15 mouse cellular contexts compared by ENCODE assay signal in the genomic region with DNA sequence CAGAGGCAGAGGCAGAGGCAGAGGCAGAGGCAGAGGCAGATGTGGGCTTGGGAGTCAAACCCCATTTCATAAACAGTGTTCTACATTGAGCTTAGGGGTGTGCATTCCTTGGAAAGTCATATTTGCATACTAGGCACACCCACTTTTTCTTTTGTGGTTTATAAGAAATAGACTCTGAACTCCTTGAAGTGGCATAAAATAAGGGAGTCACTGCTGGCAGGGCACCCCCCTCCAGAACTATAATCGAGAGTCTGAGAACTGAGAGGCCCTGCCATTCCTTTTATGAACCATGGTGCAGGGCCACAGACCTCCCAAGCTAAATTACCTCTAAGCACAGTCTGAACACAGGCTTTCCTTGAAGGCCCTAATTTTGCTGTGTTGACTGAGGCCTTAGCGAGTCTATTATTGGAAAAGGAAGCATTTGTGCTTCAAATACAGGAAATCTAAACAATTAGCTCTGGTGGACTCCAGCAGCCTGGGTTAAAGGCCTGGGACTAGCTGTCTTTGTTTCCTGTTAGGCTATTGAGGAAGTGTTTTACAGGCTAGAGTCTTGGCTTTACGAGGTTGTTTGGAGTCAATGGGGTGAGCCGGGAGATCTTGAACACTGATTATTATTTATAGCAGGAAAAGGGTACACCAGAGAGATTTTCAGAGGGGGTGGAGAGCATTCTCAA. TPM values are rescaled to one million over a fixed set of nuclear protein-coding genes. Genes with fewer than 3 reads are reported as not detected.
DNase-seq lines count a peak whose midpoint lies in the region; ATAC-seq and TF ChIP-seq lines count a peak whose summit lies in the region.
"Had no signal": no experiment of that assay in that cellular context is flagged by ENCODE, and none has a peak within 500 bp of the region (broad histone marks: within the 10 kb centered on the region; RNA-seq: fewer than 3 reads in every experiment).

No protein-coding gene starts in this region.

- no peak for TF ChIP-seq RAD21 in MEL (IDR thresholded peaks at IDR 0.05; ENCODE audit: low read depth, low read length)

- no peak overlapping the region for H3K9ac ChIP-seq in MEL (ENCODE audit: control insufficient read depth, low read depth, low read length, poor library complexity, severe bottlenecking)
- H3K9ac ChIP-seq in limb, embryonic 12.5 days (replicated peaks) = no peak overlapping the region; the same call in 1 of the 2 replicates
- H3K9ac ChIP-seq: heart, embryonic 15.5 days had no signal

- DNase-seq in embryo, embryonic 10.5 days (ENCODE audit: low spot score) = peak; percentile 36
- DNase-seq in embryo, embryonic 9.5 days (ENCODE audit: extremely low spot score) = no peak
- peak; percentile 47 for DNase-seq in MEL (ENCODE audit: low read depth, low spot score)
- peak; percentile 19 to 37 for DNase-seq in kidney, adult 8-10 months
- DNase-seq in urinary bladder, adult 2 months (ENCODE audit: low spot score) = no peak
- no peak for DNase-seq in layer of hippocampus, adult 8-10 months (ENCODE audit: low spot score in 2 of 2)
- DNase-seq in right cerebral cortex, postnatal 25 days = no peak
- DNase-seq: cerebellum, postnatal 10 days; left cerebral cortex, postnatal 4 days; thymus, postnatal 4 days had no signal

- 0 out of 4 replicates have a peak, but pooled peaks cover 0 to 2% of the 10 kb centered on the region in 2 experiments for H3K27me3 ChIP-seq in MEL (ENCODE audit: control insufficient read depth in 1 of 2, insufficient read depth in 2 of 2, low read length in 2 of 2)
- H3K27me3 ChIP-seq in limb, embryonic 12.5 days = no peaks in the 10 kb centered on the region
- H3K27me3 ChIP-seq: megakaryocyte, embryonic 14.5 days had no signal

- 8% methylated on average over 4 of the region's 4 CpGs for WGBS in limb, embryonic 12.5 days

- ATAC-seq in limb, embryonic 12.5 days (ENCODE audit: insufficient number of reproducible peaks, insufficient read depth, low FRiP score, low TSS enrichment, low read depth) = peak; percentile 73; the same call in 1 of the 2 replicates
- ATAC-seq: inflammation-experienced regulatory T-cells, adult 6 months had no signal

- TF ChIP-seq POLR2A in MEL (IDR thresholded peaks at IDR 0.05; ENCODE audit: control insufficient read depth in 1 of 2, insufficient read depth in 1 of 2, low read depth in 1 of 2, low read length in 2 of 2, poor library complexity in 1 of 2) = no peak

- no peak overlapping the region for H3K4me2 ChIP-seq in limb, embryonic 12.5 days
- H3K4me2 ChIP-seq: heart, embryonic 15.5 days had no signal

- no peaks in the 10 kb centered on the region for H3K79me2 ChIP-seq in MEL (ENCODE audit: control insufficient read depth, insufficient read depth, low read length, poor library complexity)

- H3K4me1 ChIP-seq in MEL (ENCODE audit: control insufficient read depth in 1 of 2, insufficient read depth in 2 of 2, low read length in 2 of 2) = peaks cover 2 to 5% of the 10 kb centered on the region in 2 experiments; a peak in 3 of 4 replicates
- H3K4me1 ChIP-seq in limb, embryonic 12.5 days (replicated peaks) = peaks cover 30% of the 10 kb centered on the region
- H3K4me1 ChIP-seq: heart, embryonic 15.5 days had no signal

- no peak overlapping the region for H3K27ac ChIP-seq in MEL (ENCODE audit: control insufficient read depth, low read depth, low read length)
- H3K27ac ChIP-seq in limb, embryonic 12.5 days = peak overlapping the region; percentile 74
- H3K27ac ChIP-seq: heart, embryonic 15.5 days had no signal

- no peak overlapping the region for H3K4me3 ChIP-seq in MEL (ENCODE audit: control insufficient read depth in 1 of 2, insufficient read depth in 1 of 2, low read depth in 2 of 2, low read length in 2 of 2)
- no peak overlapping the region for H3K4me3 ChIP-seq in limb, embryonic 12.5 days (replicated peaks)
- H3K4me3 ChIP-seq: heart, embryonic 15.5 days; megakaryocyte, embryonic 14.5 days; myocyte had no signal

- no peak for TF ChIP-seq EP300 in MEL (IDR thresholded peaks at IDR 0.05; ENCODE audit: low read depth in 1 of 2, low read length in 2 of 2)

- no peak for TF ChIP-seq CTCF in MEL (IDR thresholded peaks at IDR 0.05 in 2 of 3, conservative IDR thresholded peaks at IDR 0.05 in 1 of 3; ENCODE audit: control insufficient read depth in 1 of 3, insufficient read depth in 1 of 3, low read depth in 2 of 3, low read length in 3 of 3, poor library complexity in 1 of 3, severe bottlenecking in 1 of 3)

- H3K9me3 ChIP-seq in MEL (replicated peaks; ENCODE audit: insufficient read depth, low read length) = no peaks in the 10 kb centered on the region
- H3K9me3 ChIP-seq in limb, embryonic 12.5 days = no peaks in the 10 kb centered on the region
- H3K9me3 ChIP-seq: heart, embryonic 15.5 days had no signal

- peaks cover 0 to 11% of the 10 kb centered on the region in 2 experiments; a peak in 2 of 4 replicates for H3K36me3 ChIP-seq in MEL (ENCODE audit: control insufficient read depth in 1 of 2, insufficient read depth in 2 of 2, low read length in 2 of 2)
- H3K36me3 ChIP-seq in limb, embryonic 12.5 days = no peaks in the 10 kb centered on the region
- H3K36me3 ChIP-seq: heart, embryonic 15.5 days had no signal

TF ChIP-seq in MEL, 35 proteins besides CTCF, POLR2A, EP300 and RAD21:
- TF ChIP-seq GATA1 (IDR thresholded peaks at IDR 0.05; ENCODE audit: low read depth, low read length) (peak; percentile 50), POLR2AphosphoS5 (IDR thresholded peaks at IDR 0.05; ENCODE audit: borderline replicate concordance, low read depth, low read length) (no peak)
TF ChIP-seq in MEL: peak in this region for 1.

RNA-seq across cellular contexts. Expression of gene Dock7, which starts 31.3 kb away (rescaled TPM):
- total RNA-seq in MEL (2012; rRNA removed) = 19.8 and 21.0 TPM in 2 replicates
- 10 to 100 TPM in 1 of 2 experiments, not detected in 1; 19.5 TPM for polyA plus RNA-seq in MEL (2012; ENCODE audit: insufficient read depth in 1 of 2, insufficient read length in 2 of 2, low read depth in 1 of 2, low replicate concordance in 2 of 2, missing spikeins in 1 of 2)
- polyA plus RNA-seq in limb, embryonic 12.5 days (2016; fragmentation: Nextera tagmentation; extraction: Ambion mirVana) = 94.7 and 95.3 TPM in 2 replicates
- polyA plus RNA-seq in urinary bladder, adult 2 months (2012; rRNA removed) = 105 and 128 TPM in 2 replicates
- 10 to 100 TPM; 39.5 to 42.5 (median 41.3) TPM for total RNA-seq in layer of hippocampus, adult 8-10 months (2022)

RNA-seq across cellular contexts. Expression of gene Atg4c, which starts 41.7 kb away (rescaled TPM):
- 1.2 and 1.9 TPM in 2 replicates for total RNA-seq in MEL (2012; rRNA removed)
- 1 to 10 TPM in 1 of 2 experiments, not detected in 1; 2.3 TPM for polyA plus RNA-seq in MEL (2012; ENCODE audit: insufficient read depth in 1 of 2, insufficient read length in 2 of 2, low read depth in 1 of 2, low replicate concordance in 2 of 2, missing spikeins in 1 of 2)
- polyA plus RNA-seq in limb, embryonic 12.5 days (2016; fragmentation: Nextera tagmentation; extraction: Ambion mirVana) = 20.5 and 20.8 TPM in 2 replicates
- polyA plus RNA-seq in urinary bladder, adult 2 months (2012; rRNA removed) = 11.1 and 13.4 TPM in 2 replicates
- total RNA-seq in layer of hippocampus, adult 8-10 months (2022) = 10 to 100 TPM; 37.0 to 56.7 (median 41.2) TPM

Comparison
In these comparisons a context has a peak if more than half of its experiments do, and no peak if none do; other contexts are left out.
1. DNase-seq: peak in embryo, embryonic 10.5 days (single experiment), MEL (single experiment) and kidney, adult 8-10 months (2 of 2); none in embryo, embryonic 9.5 days (single experiment), urinary bladder, adult 2 months (single experiment), layer of hippocampus, adult 8-10 months (0 of 2) and right cerebral cortex, postnatal 25 days (single experiment).